Mouse (Mus musculus) lung, embryonic 15.5 days (tissue): Measurements from ENCODE around the gene Klk1. TPM values are rescaled to one million over a fixed set of nuclear protein-coding genes. Genes with fewer than 3 reads are reported as not detected.
"Not testable (repeated sequence)": the region's sequence is repeated elsewhere in the genome, so short reads cannot be mapped to it uniquely, and the experiment has no call there.

Experiments
- ATAC-seq: fragments of 200-750 bp; cut with Nextera tagmentation; 2 replicates; pipeline ENCODE4 v1.8.0; 2017; ENCODE audit warnings: moderate number of reproducible peaks, borderline replicate concordance; ENCODE audit not compliant: low FRiP score, low TSS enrichment; ENCODE audit errors: extremely low read depth
- H3K27ac ChIP-seq: fragments of 300-500 bp; sonication (generic); 2 replicates; pipeline ENCODE4 v1.5.1; 2015; ENCODE audit warnings: moderate library complexity, mild to moderate bottlenecking, inconsistent platforms
- H3K27me3 ChIP-seq: fragments of 300-500 bp; sonication (generic); 2 replicates; pipeline ENCODE4 v1.6.1; 2015; ENCODE audit warnings: inconsistent platforms
- H3K36me3 ChIP-seq: fragments of 300-500 bp; sonication (generic); 2 replicates; pipeline ENCODE4 v1.6.1; 2015; ENCODE audit warnings: inconsistent platforms
- H3K4me1 ChIP-seq: fragments of 300-500 bp; sonication (generic); 2 replicates; pipeline ENCODE4 v1.6.1; 2015; ENCODE audit warnings: inconsistent platforms
- H3K4me2 ChIP-seq: fragments of 300-500 bp; sonication (generic); 2 replicates; pipeline ENCODE4 v1.6.1; 2015; ENCODE audit warnings: inconsistent platforms, mild to moderate bottlenecking, moderate library complexity
- H3K4me3 ChIP-seq: fragments of 300-500 bp; sonication (generic); 2 replicates; pipeline ENCODE4 v1.5.1; 2015; ENCODE audit warnings: mild to moderate bottlenecking, inconsistent platforms
- H3K9ac ChIP-seq: fragments of 300-500 bp; sonication (generic); 2 replicates; pipeline ENCODE4 v1.6.1; 2015; ENCODE audit warnings: inconsistent platforms
- H3K9me3 ChIP-seq: fragments of 300-500 bp; sonication (generic); 2 replicates; pipeline ENCODE4 v1.6.1; 2016; ENCODE audit warnings: inconsistent platforms
- WGBS: fragments of 180-500 bp; shearing (Covaris S2); methylation state at CpG from one replicate; pipeline ENCODE4 v1.1.7; 2015; 5-methylcytosine and 5-hydroxymethylcytosine counted together
- polyA plus RNA-seq: library from polyadenylated mRNA; unstranded; fragments of >200 nt; fragmentation: Nextera tagmentation; extraction: Ambion mirVana; gene quantifications from 2 replicates; pipeline ENCODE4 v1.2.1, GENCODE M21; 2015

The Klk1 gene
- polyA plus RNA-seq: 0.20 TPM in 1 of 2 replicates, not detected in the other

GRCm38 (mm10) chr7:44225076-44225475 is at the start of gene Klk1:
Gene Klk1 (plus strand): TSS chr7:44225360.
- Histone ChIP-seq H3K4me2 (no peak within 1 kb of the TSS), H3K27me3 (no peaks in the 10 kb centered on the region), H3K4me1 (no peaks in the 10 kb centered on the region), H3K36me3 (no peaks in the 10 kb centered on the region), H3K4me3 (no peak within 1 kb of the TSS), H3K27ac (no peak within 1 kb of the TSS), H3K9me3 (no peaks in the 10 kb centered on the region), H3K9ac (no peak within 1 kb of the TSS)
- 42% methylated on average over 1 of the region's 1 CpGs for WGBS
- no peak for ATAC-seq

GRCm38 (mm10) chr7:44179299-44180045 is 45.7 kb upstream of the Klk1 start:
- no peak overlapping the region for H3K4me2 ChIP-seq
- no peak overlapping the region for H3K27ac ChIP-seq
- no peak overlapping the region for H3K4me3 ChIP-seq
- H3K36me3 ChIP-seq: no peaks in the 10 kb centered on the region
- 61% methylated on average over 9 of the region's 9 CpGs for WGBS
- H3K9ac ChIP-seq: no peak overlapping the region
- no peaks in the 10 kb centered on the region for H3K9me3 ChIP-seq
- H3K4me1 ChIP-seq: no peaks in the 10 kb centered on the region
- ATAC-seq: no peak
- no peaks in the 10 kb centered on the region for H3K27me3 ChIP-seq

GRCm38 (mm10) chr7:44186516-44186915 is 38.6 kb upstream of the Klk1 start:
- WGBS: 51% methylated on average over 8 of the region's 8 CpGs
- H3K4me2 ChIP-seq, H3K4me1 ChIP-seq: not testable (repeated sequence)

GRCm38 (mm10) chr7:44187936-44188335 is 37.2 kb upstream of the Klk1 start, which contains the start of gene Klk1b24:
Gene Klk1b24 (plus strand): TSS chr7:44188236.
- not testable (repeated sequence) for ATAC-seq, H3K9me3 ChIP-seq

More at GRCm38 (mm10) chr7:44186516-44186915, 38.6 kb upstream of the Klk1 start:
- H3K27ac ChIP-seq, H3K9ac ChIP-seq, H3K9me3 ChIP-seq, ATAC-seq, H3K27me3 ChIP-seq, H3K36me3 ChIP-seq, H3K4me3 ChIP-seq: not testable (repeated sequence)

DNA sequence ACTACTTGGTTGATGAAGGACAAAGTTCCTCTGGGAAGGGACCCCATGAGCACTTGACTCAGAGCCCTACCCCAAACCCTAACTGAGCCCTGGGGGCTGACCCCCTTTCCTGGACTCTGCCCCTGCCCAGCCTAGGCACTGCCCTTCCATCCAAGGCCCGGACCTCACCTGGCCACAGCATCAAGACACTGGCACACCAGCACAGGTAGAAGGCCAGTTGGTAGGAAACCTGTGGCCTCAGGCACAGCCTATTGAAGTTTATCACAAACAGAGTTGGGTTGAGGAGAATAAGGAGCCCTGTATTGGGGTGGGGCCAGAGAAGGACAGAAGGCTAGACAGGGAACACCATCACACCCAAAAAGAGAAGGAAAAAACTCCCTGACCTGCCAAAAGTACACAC is 31.7 kb upstream of the Klk1 start:
- H3K4me3 ChIP-seq, ATAC-seq, H3K9ac ChIP-seq, H3K9me3 ChIP-seq, H3K36me3 ChIP-seq, H3K27me3 ChIP-seq, H3K4me1 ChIP-seq, H3K4me2 ChIP-seq, H3K27ac ChIP-seq: not testable (repeated sequence)
- 86% methylated on average over 1 of the region's 1 CpGs for whole genome bisulfite sequencing

More at GRCm38 (mm10) chr7:44187936-44188335, 37.2 kb upstream of the Klk1 start, which contains the start of gene Klk1b24:
- not testable (repeated sequence) for H3K27ac ChIP-seq, H3K27me3 ChIP-seq, H3K4me3 ChIP-seq, H3K4me1 ChIP-seq, H3K9ac ChIP-seq, H3K36me3 ChIP-seq, H3K4me2 ChIP-seq

- no peak for ATAC-seq
- WGBS: 52% methylated on average over 3 of the region's 3 CpGs
- Histone ChIP-seq H3K9ac (no peak within 1 kb of the TSS), H3K4me1 (no peaks in the 10 kb centered on the region), H3K4me3 (no peak within 1 kb of the TSS), H3K27ac (no peak within 1 kb of the TSS), H3K27me3 (no peaks in the 10 kb centered on the region), H3K4me2 (no peak within 1 kb of the TSS), H3K9me3 (no peaks in the 10 kb centered on the region), H3K36me3 (no peaks in the 10 kb centered on the region)
Measured at GRCm38 (mm10) chr7:44197891-44198290, 27.3 kb upstream of the Klk1 start, which contains the start of gene Klk1b3. Gene Klk1b3 (plus strand): TSS chr7:44198191.

GRCm38 (mm10) chr7:44207135-44207534 is 18.0 kb upstream of the Klk1 start, which contains the start of gene Klk1b4:
Gene Klk1b4 (plus strand): TSS chr7:44207435.
- 31% methylated on average over 3 of the region's 3 CpGs for WGBS
- H3K4me2 ChIP-seq, H3K4me1 ChIP-seq, H3K36me3 ChIP-seq, H3K27ac ChIP-seq, H3K4me3 ChIP-seq, ATAC-seq, H3K27me3 ChIP-seq, H3K9me3 ChIP-seq, H3K9ac ChIP-seq: not testable (repeated sequence)

DNA sequence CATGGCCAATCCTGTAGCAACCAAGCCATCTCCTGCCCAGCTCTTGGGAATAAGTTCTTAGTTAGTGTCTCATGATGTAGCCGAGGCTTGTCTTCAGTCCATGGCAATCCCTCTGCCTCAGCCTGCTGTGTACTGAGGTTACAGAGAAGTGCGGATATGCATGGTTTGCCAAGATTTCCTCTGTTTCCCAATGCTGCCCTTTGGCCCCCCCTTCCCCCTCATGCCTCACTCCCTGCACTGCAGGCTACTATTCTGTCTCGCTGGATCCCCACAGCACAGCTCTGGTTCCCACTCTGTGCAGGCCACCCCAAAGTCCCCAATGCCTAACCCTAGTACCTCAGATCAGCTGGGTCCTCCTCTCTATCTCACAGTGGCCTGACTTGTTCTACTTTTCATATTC is 16.9 kb upstream of the Klk1 start:
- 79% methylated on average over 3 of the region's 3 CpGs for WGBS
- no peak for ATAC-seq

GRCm38 (mm10) chr7:44215645-44216044 is 9.5 kb upstream of the Klk1 start, which contains the start of gene Klk1b5:
Gene Klk1b5 (plus strand): TSS chr7:44215945.
- Histone ChIP-seq H3K4me1 (no peaks in the 10 kb centered on the region), H3K9me3 (no peaks in the 10 kb centered on the region), H3K27ac (no peak within 1 kb of the TSS), H3K27me3 (no peaks in the 10 kb centered on the region), H3K36me3 (no peaks in the 10 kb centered on the region), H3K4me3 (no peak within 1 kb of the TSS), H3K9ac (no peak within 1 kb of the TSS), H3K4me2 (no peak within 1 kb of the TSS)
- 71% methylated on average over 1 of the region's 1 CpGs for WGBS
- no peak for ATAC-seq

More for the DNA sequence above, 16.9 kb upstream of the Klk1 start:
- Histone ChIP-seq H3K36me3 (no peaks in the 10 kb centered on the region), H3K4me3 (no peak overlapping the region), H3K4me2 (no peak overlapping the region), H3K9ac (no peak overlapping the region), H3K27me3 (no peaks in the 10 kb centered on the region), H3K4me1 (no peaks in the 10 kb centered on the region), H3K9me3 (no peaks in the 10 kb centered on the region), H3K27ac (no peak overlapping the region)

DNA sequence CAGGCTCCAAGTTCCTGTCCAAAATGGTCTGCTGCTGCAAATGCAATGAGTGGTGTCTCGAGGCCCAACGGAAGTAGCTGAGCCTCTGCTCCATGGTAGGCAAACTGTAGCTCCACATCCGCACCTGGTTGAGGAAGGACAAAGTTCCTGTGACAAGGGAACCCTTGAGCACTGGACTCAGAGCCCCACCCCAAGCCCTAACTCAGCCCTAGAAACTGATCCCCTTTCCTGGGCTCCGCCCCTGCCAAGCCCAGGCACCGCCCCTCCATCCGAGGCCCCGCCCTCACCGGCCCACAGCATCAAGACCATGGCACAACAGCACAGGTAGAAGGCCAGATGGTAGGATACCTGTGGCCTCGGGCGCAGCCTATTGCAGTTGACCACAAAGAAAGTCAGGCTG is 3.6 kb upstream of the Klk1 start:
- H3K4me3 ChIP-seq, H3K4me2 ChIP-seq, H3K9me3 ChIP-seq, H3K27me3 ChIP-seq, H3K4me1 ChIP-seq, H3K27ac ChIP-seq, ATAC-seq, H3K9ac ChIP-seq, H3K36me3 ChIP-seq: not testable (repeated sequence)
- 59% methylated on average over 8 of the region's 10 CpGs for WGBS

DNA sequence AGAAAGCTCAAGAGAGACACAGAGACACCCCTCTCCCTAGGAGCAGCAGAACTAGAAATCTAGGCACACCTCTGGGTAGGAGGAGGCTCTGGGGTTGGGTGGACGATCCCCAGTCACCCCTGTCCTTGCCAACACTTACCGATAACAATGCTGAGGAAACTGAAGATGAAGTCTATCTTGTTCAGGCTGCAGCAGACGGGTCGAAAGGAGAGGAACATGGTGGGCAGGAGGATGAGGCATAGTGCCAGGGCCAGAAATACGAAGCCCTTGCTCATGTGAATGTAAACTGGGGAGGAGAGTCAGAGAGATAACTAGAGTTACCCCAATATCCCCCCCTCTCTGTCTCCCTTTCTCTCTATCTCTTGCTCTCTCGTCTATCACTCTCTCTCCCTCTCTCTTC is 2.8 kb upstream of the Klk1 start:
- not testable (repeated sequence) for H3K9me3 ChIP-seq, H3K27ac ChIP-seq, H3K4me3 ChIP-seq, H3K36me3 ChIP-seq, ATAC-seq, H3K4me2 ChIP-seq, H3K27me3 ChIP-seq, H3K9ac ChIP-seq, H3K4me1 ChIP-seq
- WGBS: 55% methylated on average over 6 of the region's 6 CpGs

- Histone ChIP-seq H3K27ac (no peak within 1 kb of the TSS), H3K36me3 (no peaks in the 10 kb centered on the region), H3K9ac (no peak within 1 kb of the TSS), H3K4me1 (no peaks in the 10 kb centered on the region), H3K4me3 (no peak within 1 kb of the TSS), H3K9me3 (no peaks in the 10 kb centered on the region), H3K27me3 (no peaks in the 10 kb centered on the region), H3K4me2 (no peak within 1 kb of the TSS)
- 67% methylated on average over 3 of the region's 3 CpGs for WGBS
- ATAC-seq: peak; percentile 46; the same call in 1 of the 2 replicates
Measured at GRCm38 (mm10) chr7:44235909-44236308, 10.7 kb downstream of the Klk1 start, which contains the start of gene Gm36864. Gene Gm36864 (plus strand): TSS chr7:44236177.
